Mouse (Mus musculus) urinary bladder, postnatal 10 days (tissue): ENCODE data around the gene Sparc.
"Not testable (repeated sequence)": the region's sequence is repeated elsewhere in the genome, so short reads cannot be mapped to it uniquely, and the experiment has no call there.

Source experiments
- DNase-seq: peaks from one replicate; pipeline ENCODE4 v3.0.0; 2022; ENCODE audit warnings: low spot score

The Sparc gene

GRCm38 (mm10) chr11:55436089-55436488 is 13.1 kb upstream of the Sparc start:
- DNase-seq = no peak

- DNase-seq = no peak
Observed at GRCm38 (mm10) chr11:55432981-55433380, 10.0 kb upstream of the Sparc start.

GRCm38 (mm10) chr11:55429973-55430372 is 7.0 kb upstream of the Sparc start:
- DNase-seq = no peak

GRCm38 (mm10) chr11:55428186-55429012 is 5.4 kb upstream of the Sparc start:
- peak; percentile 59 for DNase-seq

GRCm38 (mm10) chr11:55424746-55425360 is 1.9 kb upstream of the Sparc start:
- DNase-seq = no peak

- no peak for DNase-seq
Observed at GRCm38 (mm10) chr11:55423756-55424155, 773 bp upstream of the Sparc start.

GRCm38 (mm10) chr11:55419678-55420307 is 3.2 kb downstream of the Sparc start:
- no peak for DNase-seq

GRCm38 (mm10) chr11:55419296-55419677 is 3.7 kb downstream of the Sparc start:
- DNase-seq = no peak

- DNase-seq = no peak
Observed at GRCm38 (mm10) chr11:55418704-55419061, 4.3 kb downstream of the Sparc start.

- DNase-seq = no peak
Observed at GRCm38 (mm10) chr11:55417898-55418703, 4.9 kb downstream of the Sparc start.

- no peak for DNase-seq
Observed at GRCm38 (mm10) chr11:55416609-55417265, 6.2 kb downstream of the Sparc start.

- not testable (repeated sequence) for DNase-seq
Observed at GRCm38 (mm10) chr11:55415731-55416130, 7.3 kb downstream of the Sparc start.

- no peak for DNase-seq
Observed at GRCm38 (mm10) chr11:55415036-55415704, 7.8 kb downstream of the Sparc start.

- DNase-seq = no peak
Observed at GRCm38 (mm10) chr11:55414314-55414713, 8.7 kb downstream of the Sparc start.

- DNase-seq = no peak
Observed at GRCm38 (mm10) chr11:55413416-55413796, 9.6 kb downstream of the Sparc start.

GRCm38 (mm10) chr11:55412680-55413415 is 10.1 kb downstream of the Sparc start:
- DNase-seq = no peak

- DNase-seq = no peak
Observed at GRCm38 (mm10) chr11:55412034-55412433, 10.9 kb downstream of the Sparc start.

GRCm38 (mm10) chr11:55410502-55410901 is 12.5 kb downstream of the Sparc start:
- no peak for DNase-seq

GRCm38 (mm10) chr11:55410005-55410404 is 13.0 kb downstream of the Sparc start:
- no peak for DNase-seq

- DNase-seq = no peak
Observed at GRCm38 (mm10) chr11:55407133-55407532, 15.8 kb downstream of the Sparc start.
